Mouse (Mus musculus): Measurements from ENCODE around the gene Hdac11. TPM values are rescaled to one million over a fixed set of nuclear protein-coding genes. Genes with fewer than 3 reads are reported as not detected.

Hdac11 gene
- polyA plus RNA-seq, 1 experiment from 2014 or later: 4.5 TPM

- Histone ChIP-seq H3K4me1 (ENCODE audit: control insufficient read depth, low read depth, low read length) (no peaks in the 10 kb centered on the region), H3K4me2 (ENCODE audit: low read depth, low read length) (no peak overlapping the region), H3K27ac (ENCODE audit: low read length) (no peak overlapping the region), H3K36me3 (ENCODE audit: control insufficient read depth, insufficient read depth) (no peaks in the 10 kb centered on the region), H3K4me3 (ENCODE audit: low read depth, low read length) (no peak overlapping the region), H3K9ac (ENCODE audit: low read depth, low read length) (no peak overlapping the region), H3K9me3 (replicated peaks; ENCODE audit: control insufficient read depth, low read length) (no peaks in the 10 kb centered on the region), H3K27me3 (ENCODE audit: control insufficient read depth, insufficient read depth, low read depth, low read length) (no peaks in the 10 kb centered on the region; the same call in 1 of the 2 replicates)
- ATAC-seq (ENCODE audit: low read depth): no peak
- WGBS (ENCODE audit: insufficient replicate concordance): 29% methylated on average over 2 of the region's 2 CpGs
Measured at GRCm38 (mm10) chr6:91183980-91184379, 27.5 kb downstream of the Hdac11 start.

DNA sequence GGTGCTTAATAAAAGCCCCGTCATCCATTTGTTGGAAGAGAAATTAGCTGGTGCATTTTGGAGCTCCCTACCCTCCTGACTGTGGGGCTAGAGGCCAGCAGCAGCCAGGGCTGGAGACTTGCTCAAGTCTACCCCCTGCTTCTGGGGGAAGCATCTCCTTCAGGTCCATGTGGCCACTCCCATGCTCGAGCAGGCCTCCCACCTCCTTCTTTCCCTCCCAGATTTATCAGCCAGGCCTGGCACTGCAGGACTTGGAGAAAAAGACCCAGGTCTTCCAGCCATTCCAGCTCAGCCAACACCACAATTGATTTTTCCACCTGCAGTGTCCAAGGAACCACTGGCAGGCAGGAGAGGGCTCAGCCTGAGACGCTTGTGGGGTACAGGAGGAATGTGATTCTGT lies 28.3 kb downstream of the Hdac11 start:
- WGBS (ENCODE audit: insufficient replicate concordance): 61% methylated on average over 3 of the region's 3 CpGs
- H3K27ac ChIP-seq (ENCODE audit: low read length): no peak overlapping the region
- H3K4me1 ChIP-seq (ENCODE audit: control insufficient read depth, low read depth, low read length): no peaks in the 10 kb centered on the region
- ATAC-seq (ENCODE audit: low read depth): no peak
- no peaks in the 10 kb centered on the region for H3K9me3 ChIP-seq (replicated peaks; ENCODE audit: control insufficient read depth, low read length)
- H3K36me3 ChIP-seq (ENCODE audit: control insufficient read depth, insufficient read depth): no peaks in the 10 kb centered on the region
- H3K9ac ChIP-seq (ENCODE audit: low read depth, low read length): no peak overlapping the region
- no peaks in the 10 kb centered on the region; the same call in 1 of the 2 replicates for H3K27me3 ChIP-seq (ENCODE audit: control insufficient read depth, insufficient read depth, low read depth, low read length)
- no peak overlapping the region for H3K4me3 ChIP-seq (ENCODE audit: low read depth, low read length)
- no peak overlapping the region for H3K4me2 ChIP-seq (ENCODE audit: low read depth, low read length)

DNA sequence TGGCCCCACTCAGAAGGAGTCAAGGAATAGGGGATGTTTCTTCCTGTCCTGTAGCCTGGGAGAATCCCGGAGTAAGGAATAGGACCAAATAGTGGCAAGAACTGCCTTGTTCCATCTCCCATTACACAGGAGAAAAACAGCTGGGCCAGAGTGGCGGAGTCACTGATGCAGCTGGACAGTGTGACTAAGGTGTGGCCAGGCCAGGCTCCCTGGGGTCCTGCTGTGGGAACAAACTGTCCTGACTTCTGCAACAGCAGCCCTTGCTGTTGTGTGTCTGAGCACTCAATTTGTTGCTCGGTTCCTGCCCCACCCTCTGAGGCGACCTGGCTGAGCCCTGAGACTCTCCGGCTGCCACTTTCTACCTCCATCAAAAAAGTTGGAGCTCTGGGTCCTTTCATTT lies 29.0 kb downstream of the Hdac11 start:
- no peak overlapping the region for H3K9ac ChIP-seq (ENCODE audit: low read depth, low read length)
- ATAC-seq (ENCODE audit: low read depth): no peak
- H3K4me3 ChIP-seq (ENCODE audit: low read depth, low read length): no peak overlapping the region
- no peak overlapping the region for H3K27ac ChIP-seq (ENCODE audit: low read length)
- H3K4me2 ChIP-seq (ENCODE audit: low read depth, low read length): no peak overlapping the region
- H3K4me1 ChIP-seq (ENCODE audit: control insufficient read depth, low read depth, low read length): no peaks in the 10 kb centered on the region
- no peaks in the 10 kb centered on the region for H3K9me3 ChIP-seq (replicated peaks; ENCODE audit: control insufficient read depth, low read length)
- H3K27me3 ChIP-seq (ENCODE audit: control insufficient read depth, insufficient read depth, low read depth, low read length): no peaks in the 10 kb centered on the region; the same call in 1 of the 2 replicates
- no peaks in the 10 kb centered on the region for H3K36me3 ChIP-seq (ENCODE audit: control insufficient read depth, insufficient read depth)
- WGBS (ENCODE audit: insufficient replicate concordance): 60% methylated on average over 5 of the region's 5 CpGs

GRCm38 (mm10) chr6:91186161-91186931 lies 29.9 kb downstream of the Hdac11 start:
- Histone ChIP-seq H3K27me3 (ENCODE audit: control insufficient read depth, insufficient read depth, low read depth, low read length) (no peaks in the 10 kb centered on the region; the same call in 1 of the 2 replicates), H3K27ac (ENCODE audit: low read length) (no peak overlapping the region), H3K4me2 (ENCODE audit: low read depth, low read length) (no peak overlapping the region), H3K36me3 (ENCODE audit: control insufficient read depth, insufficient read depth) (no peaks in the 10 kb centered on the region), H3K9me3 (replicated peaks; ENCODE audit: control insufficient read depth, low read length) (no peaks in the 10 kb centered on the region), H3K9ac (ENCODE audit: low read depth, low read length) (no peak overlapping the region), H3K4me3 (ENCODE audit: low read depth, low read length) (no peak overlapping the region), H3K4me1 (ENCODE audit: control insufficient read depth, low read depth, low read length) (no peaks in the 10 kb centered on the region)
- WGBS (ENCODE audit: insufficient replicate concordance): 34% methylated on average over 4 of the region's 4 CpGs
- peak; percentile 61 for ATAC-seq (ENCODE audit: low read depth)

DNA sequence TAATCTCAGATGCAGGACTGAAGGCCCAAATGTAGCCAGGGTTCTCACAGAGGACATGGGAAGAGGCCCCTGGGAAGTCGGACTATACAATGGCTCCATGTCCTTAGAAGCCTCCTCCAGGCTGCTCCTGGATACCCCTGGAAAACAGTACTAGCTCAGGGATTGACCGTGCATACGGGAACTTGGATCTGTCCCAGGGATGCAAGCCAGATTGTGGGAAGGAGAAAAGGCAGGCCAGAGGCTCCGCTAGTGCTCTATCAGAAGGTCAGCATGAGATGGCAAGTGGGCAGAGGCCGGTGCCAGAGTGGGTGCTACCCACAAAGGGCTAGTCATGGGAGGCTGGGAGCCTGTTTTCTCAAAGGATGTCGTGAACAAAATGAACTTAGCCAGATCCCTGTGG lies 30.5 kb downstream of the Hdac11 start:
- H3K9ac ChIP-seq (ENCODE audit: low read depth, low read length): no peak overlapping the region
- no peaks in the 10 kb centered on the region for H3K9me3 ChIP-seq (replicated peaks; ENCODE audit: control insufficient read depth, low read length)
- H3K36me3 ChIP-seq (ENCODE audit: control insufficient read depth, insufficient read depth): no peaks in the 10 kb centered on the region
- WGBS (ENCODE audit: insufficient replicate concordance): 58% methylated on average over 6 of the region's 6 CpGs
- H3K4me1 ChIP-seq (ENCODE audit: control insufficient read depth, low read depth, low read length): no peaks in the 10 kb centered on the region
- no peak overlapping the region for H3K4me3 ChIP-seq (ENCODE audit: low read depth, low read length)
- no peak overlapping the region for H3K4me2 ChIP-seq (ENCODE audit: low read depth, low read length)
- no peak for ATAC-seq (ENCODE audit: low read depth)
- no peaks in the 10 kb centered on the region; the same call in 1 of the 2 replicates for H3K27me3 ChIP-seq (ENCODE audit: control insufficient read depth, insufficient read depth, low read depth, low read length)
- no peak overlapping the region for H3K27ac ChIP-seq (ENCODE audit: low read length)

GRCm38 (mm10) chr6:91187871-91188270 lies 31.4 kb downstream of the Hdac11 start:
- no peaks in the 10 kb centered on the region; the same call in 1 of the 2 replicates for H3K27me3 ChIP-seq (ENCODE audit: control insufficient read depth, insufficient read depth, low read depth, low read length)
- H3K4me3 ChIP-seq (ENCODE audit: low read depth, low read length): no peak overlapping the region
- no peaks in the 10 kb centered on the region for H3K9me3 ChIP-seq (replicated peaks; ENCODE audit: control insufficient read depth, low read length)
- H3K4me2 ChIP-seq (ENCODE audit: low read depth, low read length): no peak overlapping the region
- no peaks in the 10 kb centered on the region for H3K36me3 ChIP-seq (ENCODE audit: control insufficient read depth, insufficient read depth)
- no peak overlapping the region for H3K27ac ChIP-seq (ENCODE audit: low read length)
- H3K4me1 ChIP-seq (ENCODE audit: control insufficient read depth, low read depth, low read length): peaks cover 6% of the 10 kb centered on the region
- ATAC-seq (ENCODE audit: low read depth): no peak
- WGBS (ENCODE audit: insufficient replicate concordance): 45% methylated on average over 3 of the region's 3 CpGs
- H3K9ac ChIP-seq (ENCODE audit: low read depth, low read length): no peak overlapping the region

DNA sequence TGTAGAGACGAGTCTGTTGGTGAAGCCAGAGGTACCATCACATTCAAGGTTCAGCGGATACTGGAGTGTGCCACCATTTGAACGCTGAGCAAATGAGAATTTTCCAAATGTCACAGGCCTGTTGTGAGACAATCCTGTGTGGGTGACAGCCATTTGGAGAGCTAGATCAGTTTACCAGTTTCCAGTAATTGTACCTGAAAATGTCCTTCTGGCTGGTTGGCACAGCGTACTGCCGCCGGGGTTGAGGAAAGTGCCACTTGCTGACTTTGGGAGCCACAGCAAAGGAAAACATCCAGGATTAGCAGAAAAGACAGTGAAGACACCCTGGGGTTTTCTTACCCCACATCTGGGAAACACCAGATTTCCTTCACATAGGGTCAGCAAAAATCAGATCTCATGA lies 33.5 kb downstream of the Hdac11 start:
- no peaks in the 10 kb centered on the region for H3K9me3 ChIP-seq (replicated peaks; ENCODE audit: control insufficient read depth, low read length)
- WGBS (ENCODE audit: insufficient replicate concordance): 80% methylated on average over 6 of the region's 6 CpGs
- no peak overlapping the region for H3K4me2 ChIP-seq (ENCODE audit: low read depth, low read length)
- no peak overlapping the region for H3K27ac ChIP-seq (ENCODE audit: low read length)
- no peak overlapping the region for H3K9ac ChIP-seq (ENCODE audit: low read depth, low read length)
- H3K36me3 ChIP-seq (ENCODE audit: control insufficient read depth, insufficient read depth): no peaks in the 10 kb centered on the region
- no peak for ATAC-seq (ENCODE audit: low read depth)
- no peaks in the 10 kb centered on the region; the same call in 1 of the 2 replicates for H3K27me3 ChIP-seq (ENCODE audit: control insufficient read depth, insufficient read depth, low read depth, low read length)
- no peak overlapping the region for H3K4me3 ChIP-seq (ENCODE audit: low read depth, low read length)
- H3K4me1 ChIP-seq (ENCODE audit: control insufficient read depth, low read depth, low read length): peaks cover 6% of the 10 kb centered on the region

GRCm38 (mm10) chr6:91191465-91191864 lies 35.0 kb downstream of the Hdac11 start:
- no peaks in the 10 kb centered on the region; the same call in 1 of the 2 replicates for H3K27me3 ChIP-seq (ENCODE audit: control insufficient read depth, insufficient read depth, low read depth, low read length)
- H3K9me3 ChIP-seq (replicated peaks; ENCODE audit: control insufficient read depth, low read length): no peaks in the 10 kb centered on the region
- peaks cover 6% of the 10 kb centered on the region for H3K4me1 ChIP-seq (ENCODE audit: control insufficient read depth, low read depth, low read length)
- H3K36me3 ChIP-seq (ENCODE audit: control insufficient read depth, insufficient read depth): no peaks in the 10 kb centered on the region
- H3K4me2 ChIP-seq (ENCODE audit: low read depth, low read length): no peak overlapping the region
- WGBS (ENCODE audit: insufficient replicate concordance): 37% methylated on average over 2 of the region's 2 CpGs
- no peak for ATAC-seq (ENCODE audit: low read depth)
- H3K4me3 ChIP-seq (ENCODE audit: low read depth, low read length): no peak overlapping the region
- no peak overlapping the region for H3K27ac ChIP-seq (ENCODE audit: low read length)
- no peak overlapping the region for H3K9ac ChIP-seq (ENCODE audit: low read depth, low read length)

GRCm38 (mm10) chr6:91192421-91192820 lies 36.0 kb downstream of the Hdac11 start:
- Histone ChIP-seq H3K9me3 (replicated peaks; ENCODE audit: control insufficient read depth, low read length) (no peaks in the 10 kb centered on the region), H3K27ac (ENCODE audit: low read length) (no peak overlapping the region), H3K4me2 (ENCODE audit: low read depth, low read length) (no peak overlapping the region), H3K4me1 (ENCODE audit: control insufficient read depth, low read depth, low read length) (peaks cover 6% of the 10 kb centered on the region), H3K36me3 (ENCODE audit: control insufficient read depth, insufficient read depth) (no peaks in the 10 kb centered on the region), H3K4me3 (ENCODE audit: low read depth, low read length) (no peak overlapping the region), H3K9ac (ENCODE audit: low read depth, low read length) (no peak overlapping the region), H3K27me3 (ENCODE audit: control insufficient read depth, insufficient read depth, low read depth, low read length) (no peaks in the 10 kb centered on the region; the same call in 1 of the 2 replicates)
- WGBS (ENCODE audit: insufficient replicate concordance): 33% methylated on average over 3 of the region's 3 CpGs
- no peak for ATAC-seq (ENCODE audit: low read depth)

All from liver, embryonic 16.5 days (tissue).